Mouse (Mus musculus) 3T3-L1 (cell line): ENCODE data around the gene Nle1.

Experiments used
- DNase-seq: peaks from one replicate; pipeline ENCODE4 v3.0.0-alpha.2; 2015; ENCODE audit warnings: low read depth, low spot score

Gene Nle1

DNA sequence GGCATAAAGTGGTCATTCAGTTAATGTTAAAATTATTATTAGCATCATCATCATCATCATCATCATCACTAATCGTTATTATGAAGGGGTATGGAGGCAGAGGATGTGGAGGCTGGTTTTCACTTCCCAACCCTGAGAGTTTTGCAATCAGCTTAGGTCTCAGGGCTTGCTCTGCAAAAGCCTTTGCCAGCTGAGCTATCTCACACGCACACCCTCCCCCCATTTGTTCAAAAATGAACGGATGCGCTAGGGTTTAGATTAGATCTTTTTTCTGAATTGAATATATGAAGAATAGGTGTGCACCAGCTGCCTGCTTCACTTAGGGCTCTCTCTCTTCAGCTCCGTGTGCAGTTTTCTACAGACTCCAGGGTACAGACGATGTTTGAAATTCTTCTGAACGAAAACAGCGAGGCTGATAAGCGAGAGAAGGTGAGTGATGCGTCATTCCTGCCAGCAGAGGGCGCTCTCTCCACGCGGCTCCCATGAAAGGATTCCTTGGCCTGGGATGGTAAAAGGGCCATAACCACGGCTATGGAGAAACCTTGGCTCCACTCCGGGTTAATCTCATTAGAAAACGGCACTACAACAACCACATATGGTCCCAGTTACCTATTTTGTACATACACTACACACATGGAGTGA lies 6.6 kb upstream of the Nle1 start:
- peak; percentile 84 for DNase-seq

DNA sequence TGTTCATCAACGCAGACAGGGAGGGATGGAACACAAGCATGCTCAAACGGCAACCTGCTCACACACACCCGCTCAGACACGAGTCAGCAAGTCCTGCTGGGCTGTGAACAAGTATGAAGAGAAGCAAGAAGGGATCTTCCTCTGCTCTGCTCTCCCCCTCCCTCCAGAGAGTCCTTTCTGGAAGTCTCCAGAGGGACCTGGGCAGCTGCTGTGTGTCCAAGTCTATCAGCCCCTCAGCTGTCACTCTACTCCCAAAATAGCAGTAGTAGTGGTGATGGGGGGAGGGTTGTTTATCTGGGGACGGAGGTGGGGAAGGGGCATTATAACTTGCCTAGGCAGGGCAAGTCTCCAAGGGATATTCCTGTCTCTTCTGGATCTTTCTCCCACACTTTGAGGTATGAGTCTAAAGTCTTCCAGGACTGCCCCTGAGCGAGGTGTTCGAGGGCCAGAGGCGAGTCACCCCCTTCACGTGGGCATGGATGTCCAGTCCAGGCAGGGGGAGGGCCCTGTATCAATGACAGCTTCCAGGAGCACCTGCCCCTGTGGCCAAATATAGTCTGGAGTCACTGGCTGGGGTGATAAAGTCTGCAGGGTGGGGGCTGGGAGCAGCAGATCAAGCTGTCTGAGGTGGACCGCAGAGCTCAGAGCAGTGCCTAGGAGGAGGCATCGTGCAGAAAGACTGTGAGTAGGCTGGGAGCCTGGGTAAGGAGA lies 2.6 kb upstream of the Nle1 start:
- no peak for DNase-seq

DNA sequence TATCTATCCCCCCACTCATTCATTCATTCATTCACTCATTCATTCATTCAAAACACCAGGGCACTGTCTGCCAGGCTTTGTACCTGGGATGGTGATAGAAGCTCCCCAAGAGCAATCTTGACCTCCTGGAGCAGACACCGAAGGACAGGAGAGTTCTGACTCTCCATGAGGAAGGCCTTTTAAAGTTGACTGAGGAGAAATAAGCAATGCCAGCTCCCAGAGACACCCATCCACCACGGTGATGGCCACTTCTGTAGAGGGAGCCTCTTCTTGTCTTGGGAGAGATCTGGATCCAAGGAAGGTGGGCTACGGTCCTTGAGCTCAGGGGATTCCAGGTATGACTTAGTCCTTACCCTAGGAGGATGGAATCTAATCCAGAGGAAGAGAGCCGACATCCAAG lies 2.0 kb upstream of the Nle1 start, which contains the start of gene Unc45b:
Gene Unc45b, plus strand, starts transcription at position 301 of the 400 bp plus-strand sequence.
- no peak for DNase-seq

DNA sequence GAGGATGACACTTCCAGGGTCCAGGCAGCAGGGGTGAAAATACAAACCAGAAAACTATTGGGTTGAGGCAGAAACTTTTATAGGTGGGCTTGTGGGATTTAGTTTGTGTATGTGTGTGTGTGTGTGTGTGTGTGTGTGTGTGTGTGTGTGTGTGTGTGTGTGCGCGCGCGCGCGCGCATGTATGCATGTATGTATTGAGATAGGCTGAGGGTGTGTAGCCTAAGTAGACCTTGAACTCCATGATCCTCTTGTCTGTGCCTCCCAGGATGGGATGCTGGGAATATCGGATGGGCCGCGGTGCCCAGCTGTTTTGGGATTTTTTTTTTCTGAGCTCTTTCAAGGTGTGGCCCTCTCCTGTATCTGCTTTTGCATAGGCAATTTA lies 388 bp upstream of the Nle1 start:
- DNase-seq, result no peak

DNA sequence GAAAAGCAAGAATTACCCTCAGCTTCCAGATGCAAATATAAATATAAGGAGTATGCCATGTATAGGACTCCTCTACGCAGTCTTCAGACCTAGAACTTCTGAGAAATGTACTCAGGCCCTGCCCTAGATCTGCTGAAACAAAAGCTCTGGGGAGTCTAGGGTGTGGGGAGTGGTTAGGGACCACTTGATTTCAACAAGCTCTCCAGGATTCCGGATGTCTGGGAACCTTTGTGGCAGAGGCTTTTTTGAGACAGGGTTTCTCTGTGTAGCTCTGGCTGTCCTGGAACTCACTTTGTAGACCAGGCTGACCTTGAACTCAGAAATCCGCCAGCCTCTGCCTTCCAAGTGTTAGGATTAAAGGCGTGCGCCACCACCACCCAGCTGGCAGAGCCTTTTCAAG lies 2.4 kb downstream of the Nle1 start:
- no peak for DNase-seq

DNA sequence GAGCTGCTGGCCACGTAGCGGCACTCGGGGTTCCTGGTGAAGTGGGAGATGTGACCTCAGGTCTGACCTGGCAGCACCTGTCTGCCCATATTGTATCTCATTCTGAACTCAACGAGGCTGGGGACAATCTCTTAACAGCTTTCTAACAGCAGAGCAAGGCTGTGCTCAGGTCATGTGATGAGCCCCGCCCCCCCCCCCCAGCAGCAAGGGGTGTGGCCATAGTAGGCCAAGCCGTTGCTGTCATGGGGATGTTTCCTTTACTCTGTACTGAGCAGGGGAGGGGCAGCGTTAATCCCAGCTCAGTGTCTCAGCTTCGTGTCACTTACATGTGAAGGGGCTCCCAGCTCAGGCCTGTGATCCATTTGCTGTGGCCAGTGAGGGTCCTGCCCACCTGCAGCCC lies 3.3 kb downstream of the Nle1 start:
- DNase-seq, result no peak

DNA sequence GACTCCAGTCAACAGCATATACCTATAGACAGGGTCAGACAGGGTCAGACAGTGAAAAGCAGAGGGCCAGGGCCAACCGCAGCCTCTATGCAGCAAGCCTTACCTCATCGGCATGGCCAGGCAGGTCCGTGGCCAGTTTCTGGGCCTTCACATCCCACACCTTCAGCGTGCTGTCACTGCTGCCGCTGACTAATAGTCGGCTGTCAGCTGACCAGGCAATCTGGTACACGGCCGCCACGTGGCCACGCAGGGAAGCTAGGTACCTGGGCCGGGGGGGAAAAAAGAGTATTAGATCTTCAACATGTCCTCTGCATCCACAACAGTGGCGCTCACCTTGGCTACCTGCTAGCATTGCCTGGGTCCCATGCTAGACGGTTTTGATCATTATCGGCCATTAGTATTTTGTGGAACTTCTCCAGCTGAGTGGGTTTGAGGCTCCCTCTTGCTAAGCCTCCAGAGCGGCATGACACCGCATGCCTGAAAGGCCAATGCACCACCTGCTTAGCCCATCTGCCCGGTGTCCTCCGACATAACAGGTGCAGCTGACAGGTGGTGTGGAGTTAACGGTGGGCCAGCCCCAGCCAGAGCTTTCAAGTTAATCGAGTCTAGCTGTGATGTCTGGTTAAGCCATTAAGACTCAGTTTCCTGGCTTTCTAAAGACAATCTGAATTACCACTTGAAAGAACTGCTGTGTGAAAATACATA lies 6.5 kb downstream of the Nle1 start:
- no peak for DNase-seq

DNA sequence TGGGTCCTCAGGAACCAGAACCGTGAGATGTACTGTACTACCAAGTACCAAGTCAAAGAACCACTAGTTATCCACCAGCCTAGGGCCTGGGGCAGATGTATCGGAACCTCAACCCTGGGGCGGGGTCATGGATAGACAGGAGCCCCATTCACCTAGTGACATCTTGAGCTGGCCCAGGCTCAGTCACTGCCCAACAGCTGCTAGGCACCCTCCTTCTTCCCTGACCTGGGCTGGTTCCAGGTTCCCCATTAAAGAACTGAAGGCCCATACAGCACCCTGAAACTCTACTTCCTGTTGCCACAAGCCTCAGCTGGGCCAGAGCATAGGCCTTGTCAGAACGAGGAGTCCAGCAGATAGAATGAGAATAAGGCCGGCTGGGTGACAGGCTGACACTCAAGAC lies 8.5 kb downstream of the Nle1 start:
- DNase-seq, result no peak

DNA sequence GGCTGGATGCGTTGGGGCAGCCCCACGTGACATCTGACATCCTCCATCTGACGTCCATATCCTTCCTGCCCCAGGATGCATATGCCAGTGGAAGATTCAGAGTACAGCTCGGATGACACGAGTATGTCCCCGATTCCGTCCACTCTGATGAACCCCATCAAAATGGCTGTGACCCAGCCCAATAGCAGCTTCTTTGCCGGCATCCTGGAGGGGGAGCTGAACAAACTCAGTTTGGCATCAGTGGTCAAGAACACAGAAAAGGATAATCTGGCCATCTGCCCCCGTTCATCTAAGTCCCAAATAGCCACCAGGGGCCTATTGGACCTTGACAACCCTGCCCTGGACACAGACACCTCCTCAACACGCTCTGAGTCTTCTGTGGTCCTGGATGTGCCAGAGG lies 10.7 kb downstream of the Nle1 start:
- no peak for DNase-seq

DNA sequence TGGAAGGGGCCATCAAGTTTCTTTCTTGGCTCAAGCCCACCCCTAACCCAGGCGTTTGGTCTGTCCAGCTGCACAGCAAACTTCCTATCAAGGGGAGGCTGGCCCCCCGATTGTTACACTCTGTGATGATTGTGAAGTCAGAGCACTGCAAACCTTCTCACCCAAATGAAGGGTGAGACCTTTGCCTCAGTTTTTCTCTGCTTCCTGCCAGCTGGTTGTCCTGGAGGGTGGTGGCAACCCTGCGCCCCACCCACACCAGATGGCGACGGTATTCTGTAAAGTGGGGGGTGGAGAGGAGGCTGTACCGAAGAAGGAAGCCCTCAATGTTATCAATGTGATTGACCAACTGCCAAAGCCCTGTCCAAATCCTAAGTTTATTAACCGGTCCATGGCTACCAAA lies 16.3 kb downstream of the Nle1 start, which contains the start of gene Fndc8:
Gene Fndc8, plus strand, starts transcription at position 189 of the 400 bp plus-strand sequence.
- no peak for DNase-seq

DNA sequence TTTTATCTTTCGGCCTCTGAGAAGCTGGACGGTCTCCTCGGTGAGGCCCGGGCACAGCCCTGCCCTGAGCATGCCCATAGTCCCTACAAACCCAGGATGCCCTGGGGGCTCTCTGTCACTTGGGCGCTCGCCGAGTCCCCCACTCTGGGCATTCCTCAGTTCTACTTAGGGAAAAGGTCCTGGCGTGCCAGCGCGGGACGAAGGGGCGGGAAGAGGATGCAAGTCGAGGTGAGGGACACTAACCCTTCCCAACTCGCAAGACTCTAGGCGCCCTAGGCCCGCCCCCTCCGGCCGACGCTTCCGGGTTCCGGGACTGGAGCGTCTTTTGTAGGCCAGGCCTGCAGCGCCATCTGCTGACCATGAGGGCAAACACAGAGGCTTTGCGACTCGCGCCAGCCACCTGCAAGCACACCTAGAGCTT lies 17.9 kb downstream of the Nle1 start, which contains the start of gene Rad51d:
Gene Rad51d, minus strand, starts transcription at position 273 of the 421 bp plus-strand sequence.
- peak; percentile 95 for DNase-seq

DNA sequence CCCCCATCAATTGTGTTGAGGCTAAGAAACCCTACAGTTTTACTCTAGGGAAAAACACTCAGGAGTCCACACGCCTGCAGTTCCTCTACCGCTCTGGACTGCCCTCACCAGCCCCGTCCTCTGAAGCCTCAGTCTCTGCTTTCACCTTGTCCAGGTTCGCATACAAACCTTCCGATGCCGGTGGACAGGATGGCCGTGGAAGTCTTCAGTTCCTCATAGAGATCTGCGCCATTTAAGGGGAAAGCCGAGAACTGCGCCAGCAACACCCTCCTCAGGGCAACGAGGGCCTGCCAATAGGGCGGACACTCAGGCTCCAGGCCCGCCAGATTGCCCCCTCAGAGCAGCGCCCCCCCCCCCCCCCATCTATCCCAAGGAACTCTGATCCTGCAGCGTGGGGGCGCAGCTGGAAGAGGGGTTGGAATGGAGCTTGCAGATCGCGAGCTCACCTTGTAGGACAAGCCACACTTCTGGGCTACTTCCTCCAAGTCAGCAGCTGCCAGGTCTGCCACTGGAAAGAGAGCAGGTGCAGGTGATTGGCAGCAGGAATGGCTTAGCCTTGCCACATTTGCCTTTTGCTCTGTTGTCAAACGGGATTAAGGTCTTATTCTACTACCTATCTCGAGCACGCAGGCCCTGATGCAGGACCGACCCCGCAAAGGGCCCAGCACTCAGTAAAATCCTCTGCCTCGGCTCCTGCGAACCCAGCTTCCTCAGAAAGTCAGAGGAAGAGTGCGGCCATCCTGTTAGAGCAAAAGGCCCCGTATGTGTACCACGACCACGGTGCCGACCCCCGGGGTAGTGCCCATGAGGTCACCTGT lies 18.5 kb downstream of the Nle1 start:
- peak; percentile 35 for DNase-seq

DNA sequence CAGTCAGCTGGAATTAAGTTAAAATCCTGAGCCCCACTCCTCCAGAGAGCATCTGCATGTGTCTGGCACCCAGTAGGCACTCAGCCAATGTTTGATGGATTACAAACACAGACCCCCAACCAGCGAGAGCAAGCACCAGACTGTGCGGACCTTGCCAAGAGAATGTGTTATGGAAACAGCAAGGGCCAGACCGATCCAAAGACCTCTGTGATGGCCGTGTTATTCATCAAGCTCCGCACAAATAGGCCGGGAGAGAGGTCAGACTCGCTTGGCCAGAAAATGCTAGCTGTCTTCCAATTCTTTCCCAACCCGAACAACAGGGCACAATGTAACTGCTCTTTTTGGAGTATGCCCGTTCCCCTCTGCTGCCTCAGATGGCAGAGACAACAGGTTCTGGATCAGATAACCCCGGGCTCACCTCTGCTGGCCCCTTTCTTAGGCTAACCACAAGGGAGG lies 19.7 kb downstream of the Nle1 start:
- DNase-seq, result no peak

DNA sequence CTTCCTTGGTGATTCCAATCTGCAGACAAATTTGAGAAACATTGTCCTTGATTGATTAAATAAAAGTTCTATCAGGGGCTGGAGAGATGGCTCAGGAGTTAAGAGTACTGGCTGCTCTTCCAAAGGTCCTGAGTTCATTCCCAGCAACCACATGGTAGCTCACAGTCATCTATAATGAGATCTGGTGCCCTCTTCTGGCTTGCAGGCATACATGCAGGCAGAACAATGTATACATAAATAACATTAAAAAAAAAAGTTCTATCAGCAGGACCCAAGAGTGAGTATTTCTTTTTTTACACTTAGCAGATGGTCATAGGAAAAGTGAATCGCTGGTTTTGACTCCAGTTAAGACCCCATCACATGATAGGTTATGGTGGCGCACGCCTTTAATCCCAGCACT lies 21.7 kb downstream of the Nle1 start:
- DNase-seq, result peak; percentile 52

DNA sequence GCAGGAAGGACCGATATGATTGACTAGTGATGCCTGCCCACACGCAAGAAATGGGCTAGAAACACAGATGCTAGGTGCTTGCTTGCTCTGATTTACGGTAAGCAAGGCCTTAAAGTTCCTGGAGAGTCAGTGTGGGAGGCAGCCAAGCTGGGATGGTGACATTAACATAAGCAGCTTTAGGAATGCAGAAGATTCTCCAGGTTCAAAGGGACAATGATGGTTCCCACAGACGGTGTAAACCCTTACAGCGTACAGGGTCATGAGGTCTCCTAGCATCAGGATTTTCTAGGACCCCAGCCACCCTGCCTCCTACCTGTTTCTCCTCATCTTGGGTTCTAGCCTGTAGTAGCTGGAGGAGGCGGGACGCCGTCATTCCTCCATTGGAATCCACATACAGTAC lies 25.0 kb downstream of the Nle1 start:
- DNase-seq, result no peak

DNA sequence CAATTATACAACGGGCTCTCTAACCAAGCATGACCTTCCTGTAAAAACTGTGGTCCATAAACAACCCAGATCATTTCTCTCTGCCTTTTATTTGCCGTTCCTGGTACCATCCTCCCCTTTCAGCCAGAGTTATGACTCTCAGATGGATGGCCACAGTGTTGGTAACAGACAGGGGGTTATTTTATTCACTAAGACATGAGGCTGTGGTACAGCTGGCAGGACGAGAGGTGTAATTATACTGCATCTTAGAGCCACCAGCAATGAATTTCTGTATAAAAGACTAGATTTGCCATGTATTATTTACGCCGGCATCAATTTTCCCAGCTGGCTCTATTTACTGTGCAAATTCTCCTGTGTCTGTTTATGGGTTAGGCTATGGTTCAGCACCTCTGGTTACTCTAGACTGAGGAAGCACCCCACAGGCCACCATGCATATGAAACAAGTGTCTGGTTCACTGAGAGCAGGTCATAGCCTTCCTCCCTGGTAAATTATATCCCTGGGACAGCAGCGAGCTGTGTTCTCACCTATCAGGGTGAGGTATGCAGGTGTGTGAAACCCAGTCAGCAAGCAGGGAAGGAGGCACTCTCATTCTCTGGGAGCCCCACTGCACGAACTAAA lies 30.4 kb downstream of the Nle1 start:
- no peak for DNase-seq

DNA sequence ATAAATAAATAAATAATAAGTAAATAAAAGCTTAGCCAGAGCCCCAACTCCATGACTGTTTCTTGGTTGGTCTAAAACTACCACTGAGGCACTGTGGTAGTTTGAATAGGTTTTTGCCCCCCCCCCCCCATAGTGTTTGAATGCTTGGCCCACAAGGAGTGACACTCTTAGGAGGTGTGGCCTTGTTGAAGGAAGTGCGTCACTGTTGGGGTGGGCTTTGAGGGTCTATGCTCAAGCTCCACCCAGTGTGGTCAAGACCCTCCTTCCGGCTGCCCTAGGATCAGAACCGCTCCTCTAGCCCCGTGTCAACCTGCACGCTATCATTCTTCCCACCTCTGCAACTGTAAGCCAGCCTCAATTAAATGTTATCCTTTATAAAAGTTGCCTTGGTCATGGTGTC lies 32.6 kb downstream of the Nle1 start:
- no peak for DNase-seq

DNA sequence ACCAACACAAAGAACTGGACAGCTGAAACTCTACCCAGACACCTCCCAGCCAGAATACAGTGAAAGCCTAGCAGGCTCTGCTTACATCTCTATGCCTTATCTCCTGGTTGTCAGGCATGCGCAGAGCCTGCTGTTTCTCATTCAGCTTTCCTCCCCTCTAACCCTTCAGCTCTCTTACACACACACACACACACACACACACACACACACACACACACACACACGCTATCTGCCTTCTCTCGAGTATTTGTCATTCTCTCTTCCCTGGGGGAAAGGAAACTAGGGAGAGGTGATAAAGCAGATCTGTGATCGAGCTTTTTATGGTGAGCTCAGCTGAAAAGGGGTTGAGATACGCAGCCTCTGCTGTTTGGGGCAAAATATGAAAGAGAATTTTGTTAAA lies 33.3 kb downstream of the Nle1 start:
- DNase-seq, result no peak

DNA sequence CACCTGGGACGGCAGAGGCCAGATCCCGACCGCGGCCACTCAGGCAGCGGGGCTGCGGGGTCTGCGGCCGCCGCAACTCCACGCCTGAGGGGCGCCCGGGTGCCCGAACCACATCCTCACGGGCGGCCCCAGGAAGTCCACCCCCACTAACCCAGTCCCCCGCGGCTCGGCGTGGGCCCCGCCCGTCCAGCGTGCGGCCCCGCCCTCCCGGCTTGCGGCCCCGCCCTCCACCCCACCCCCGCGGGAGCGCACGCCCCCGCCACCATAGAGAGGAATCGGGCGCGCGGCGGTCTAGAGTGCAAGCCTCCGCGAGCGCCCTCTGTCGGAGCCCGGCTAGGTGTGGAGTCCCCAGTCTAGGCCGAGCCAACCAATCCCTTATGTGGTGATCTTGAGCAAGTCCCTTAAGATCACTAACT lies 37.2 kb downstream of the Nle1 start, which contains the start of gene Rffl:
Gene Rffl, minus strand, starts transcription at position 180 of the 416 bp plus-strand sequence.
- peak; percentile 93 for DNase-seq

DNA sequence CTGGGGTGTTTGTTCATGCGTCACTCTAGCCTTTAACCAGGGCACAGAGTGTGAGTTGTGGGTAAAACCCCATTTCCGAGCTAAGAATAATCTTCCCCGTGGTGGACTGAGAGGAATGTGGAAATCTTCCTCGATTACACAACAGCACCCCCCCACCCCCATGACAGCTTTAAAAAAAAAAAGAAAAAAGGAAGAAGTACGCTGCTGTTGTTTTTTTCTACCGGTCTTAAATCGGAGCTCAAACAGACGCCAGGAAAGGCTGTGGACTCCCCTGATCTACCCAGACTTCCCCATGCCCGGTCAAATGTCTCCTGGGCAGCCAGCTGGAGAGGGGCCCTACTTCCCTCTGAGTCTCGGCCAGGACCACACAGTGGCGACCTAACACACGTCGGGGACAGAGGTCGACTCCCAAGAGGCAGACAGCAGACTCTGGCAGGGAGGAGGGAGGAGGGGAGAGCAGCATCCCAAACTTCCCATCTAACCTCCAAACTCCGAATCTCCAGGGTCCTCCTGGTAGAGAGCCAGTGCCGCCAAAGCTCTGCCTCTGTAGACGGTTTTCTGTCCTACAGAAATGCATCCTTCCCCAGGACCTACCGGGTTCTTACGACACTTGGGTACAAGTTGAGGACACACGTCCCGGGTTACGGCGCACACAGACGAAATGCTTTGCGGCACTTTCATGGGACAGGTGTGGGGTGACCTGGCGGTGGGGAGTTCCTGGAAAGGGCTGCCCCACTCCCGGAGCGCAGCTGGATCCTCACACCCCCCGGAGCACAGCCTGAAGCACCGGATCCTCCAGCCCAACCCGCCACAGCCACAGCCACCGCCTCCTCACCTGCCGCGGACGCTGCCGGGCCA lies 37.8 kb downstream of the Nle1 start:
- peak; percentile 59 for DNase-seq
